Mouse (Mus musculus) thymus, adult 2 months (tissue): ENCODE measurements around the gene Morn3.

Source experiments
- CTCF ChIP-seq: fragments of 200-500 bp; IDR thresholded peaks from 2 replicates; pipeline ENCODE4 v1.5.1; 2012; ENCODE audit warnings: mild to moderate bottlenecking, control low read depth, low read length, moderate library complexity, borderline replicate concordance; ENCODE audit not compliant: control insufficient read depth, poor library complexity, insufficient read depth; ENCODE audit errors: extremely low read depth
- POLR2A ChIP-seq: fragments of 200-500 bp; IDR thresholded peaks from 2 replicates; pipeline ENCODE4 v1.6.1; 2012; ENCODE audit warnings: mild to moderate bottlenecking, low read length, control low read depth, moderate library complexity; ENCODE audit not compliant: control insufficient read depth, poor library complexity, insufficient read depth; ENCODE audit errors: extremely low read depth

GRCm38 (mm10) chr5:122987211-122988020 lies 59.4 kb downstream of the Morn3 start:
- TF ChIP-seq CTCF = no peak
- no peak for TF ChIP-seq POLR2A
